Mouse (Mus musculus): ENCODE data around the gene Lmx1a.

Gene Lmx1a

DNA sequence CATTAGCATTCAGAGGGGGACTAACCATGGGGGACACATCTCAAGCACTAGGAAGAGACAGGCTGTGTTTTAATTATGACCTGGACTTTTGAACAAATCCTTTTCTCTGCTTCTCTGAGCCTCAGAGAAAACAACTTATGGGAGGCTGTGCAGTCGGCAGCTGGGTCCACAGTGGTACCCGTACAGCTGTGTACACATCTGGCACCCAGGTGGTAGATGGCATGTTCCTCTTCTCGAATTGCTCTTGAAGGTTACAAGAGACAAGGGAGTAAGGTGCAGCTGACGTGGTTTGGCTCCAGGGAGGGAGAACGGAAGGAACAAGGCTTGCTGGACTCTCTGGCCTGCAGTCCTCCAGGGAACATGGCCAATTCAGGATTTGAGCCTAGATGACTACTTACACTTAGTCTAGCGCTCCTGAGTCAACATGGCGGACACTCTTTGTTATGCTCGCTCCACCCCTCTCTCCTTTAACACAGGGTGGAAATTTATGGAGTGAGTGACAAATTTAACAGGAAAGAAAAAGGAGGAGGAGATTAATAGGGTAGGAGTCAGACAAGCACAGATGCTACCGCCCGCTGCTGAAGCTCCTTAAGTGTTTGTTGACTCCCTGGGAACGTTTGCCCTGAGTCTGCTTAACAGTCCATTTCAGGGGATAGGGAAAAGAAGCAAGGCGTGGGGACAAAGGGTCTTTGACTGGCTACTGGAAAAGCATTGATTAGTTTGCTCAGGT, 99.8 kb downstream of the Lmx1a start:
- peak; percentile 38 for DNase-seq (ENCODE audit: low spot score)

DNA sequence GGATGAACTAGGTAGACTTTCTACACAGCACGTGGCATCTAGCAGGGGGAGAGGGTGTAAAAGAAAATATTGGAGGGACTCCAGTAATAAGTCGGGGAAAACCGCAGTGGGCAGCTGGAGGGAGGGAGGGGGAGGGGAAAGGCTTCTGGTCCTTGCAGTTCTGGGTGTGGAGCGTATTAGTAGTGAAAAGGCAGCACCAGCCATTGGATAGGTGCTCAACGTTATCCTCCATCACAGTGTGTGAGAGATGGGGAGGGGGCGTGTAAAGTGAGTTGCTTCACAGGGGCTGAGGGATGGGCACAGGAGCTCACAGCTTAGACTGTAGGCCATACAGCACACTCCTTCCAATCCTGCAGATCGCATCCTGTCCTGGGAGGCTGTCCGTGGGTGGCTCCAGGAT, 100.4 kb downstream of the Lmx1a start:
- no peak for DNase-seq (ENCODE audit: low spot score)

GRCm38 (mm10) chr1:167790688-167791087, 101.7 kb downstream of the Lmx1a start:
- DNase-seq (ENCODE audit: low spot score), result no peak

GRCm38 (mm10) chr1:167791221-167791620, 102.2 kb downstream of the Lmx1a start:
- DNase-seq (ENCODE audit: low spot score), result no peak

DNA sequence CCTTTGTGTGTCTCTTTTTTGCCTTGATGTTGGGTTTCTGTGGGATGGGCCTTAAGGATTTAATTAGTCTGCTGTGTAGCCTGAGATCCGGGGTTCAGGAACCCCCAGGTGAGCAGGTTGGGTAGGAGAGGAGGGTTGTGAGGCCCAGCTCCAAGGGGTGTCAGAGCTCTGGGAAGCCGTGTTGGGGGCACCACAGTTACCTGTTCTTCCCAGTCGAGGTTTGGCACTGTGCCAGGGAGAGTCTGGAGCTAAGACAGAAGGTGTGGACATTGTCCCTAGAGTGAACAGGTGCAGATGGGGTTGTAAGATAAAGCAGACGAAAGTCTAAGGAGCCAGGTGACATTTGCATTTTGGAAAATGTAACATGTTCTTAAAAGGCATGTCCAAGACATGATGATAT, 112.9 kb downstream of the Lmx1a start:
- no peak for DNase-seq (ENCODE audit: low spot score)

DNA sequence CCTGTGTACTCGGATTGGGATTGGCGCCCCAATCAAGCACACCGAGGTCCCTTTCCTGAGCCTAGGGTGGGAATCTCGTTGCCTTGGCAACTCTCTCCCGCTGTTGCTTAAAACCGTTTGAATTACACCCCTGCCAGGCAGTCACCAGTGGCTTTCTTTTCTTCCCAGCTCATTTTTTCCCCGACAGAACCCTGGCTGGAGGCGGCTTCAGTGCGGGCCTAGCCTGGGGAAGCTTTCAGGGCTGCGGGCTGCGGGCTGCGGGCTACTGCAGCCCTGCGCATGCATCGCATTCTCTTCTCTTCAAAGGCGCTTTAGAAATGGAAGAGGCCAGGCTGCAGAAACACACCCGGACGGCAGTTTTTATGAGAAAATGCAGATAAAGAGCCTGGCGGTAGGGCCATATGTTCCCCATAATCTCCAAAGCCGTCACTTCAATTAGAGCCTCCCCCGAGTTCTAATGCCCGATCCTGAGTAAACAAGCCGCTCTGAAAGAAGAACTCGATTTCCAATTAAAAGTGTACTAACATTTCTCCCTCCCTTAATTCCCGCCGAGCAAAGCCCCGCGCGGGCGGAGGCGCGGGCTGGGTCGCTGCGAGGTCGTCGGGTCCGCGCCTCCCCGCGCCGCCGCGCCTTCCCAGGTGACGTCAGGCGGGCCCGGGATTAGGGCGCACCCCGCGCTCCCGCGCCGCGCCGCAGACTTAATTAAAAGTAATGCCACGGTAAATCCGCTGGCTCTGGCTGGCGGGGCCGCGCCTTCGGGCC, 113.7 kb downstream of the Lmx1a start:
- DNase-seq (ENCODE audit: low spot score), result peak; percentile 74

- DNase-seq (ENCODE audit: low spot score), result no peak
Observed at GRCm38 (mm10) chr1:167803351-167803981, 114.4 kb downstream of the Lmx1a start.

- no peak for DNase-seq (ENCODE audit: low spot score)
Observed at GRCm38 (mm10) chr1:167804836-167805235, 115.8 kb downstream of the Lmx1a start.

DNA sequence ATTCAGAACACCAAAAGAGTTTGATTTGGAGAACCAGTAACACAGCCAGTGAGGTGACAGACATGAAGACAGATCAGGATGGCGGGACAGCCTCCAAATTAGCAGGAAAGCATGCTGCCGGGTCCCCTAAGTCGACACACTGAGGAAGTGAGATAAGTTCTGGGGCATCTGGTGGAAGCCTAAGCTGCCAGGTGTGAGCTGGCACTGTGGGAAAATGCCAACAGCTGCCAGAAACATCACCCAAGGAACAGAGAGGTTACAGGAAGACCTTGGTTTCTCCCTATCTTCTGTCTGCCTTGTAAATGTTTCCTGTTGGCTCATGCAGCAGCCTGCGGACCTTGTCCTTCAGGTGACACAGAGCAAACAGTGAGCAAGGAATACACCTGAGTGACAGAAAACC, 122.1 kb downstream of the Lmx1a start:
- DNase-seq (ENCODE audit: low spot score), result no peak

DNA sequence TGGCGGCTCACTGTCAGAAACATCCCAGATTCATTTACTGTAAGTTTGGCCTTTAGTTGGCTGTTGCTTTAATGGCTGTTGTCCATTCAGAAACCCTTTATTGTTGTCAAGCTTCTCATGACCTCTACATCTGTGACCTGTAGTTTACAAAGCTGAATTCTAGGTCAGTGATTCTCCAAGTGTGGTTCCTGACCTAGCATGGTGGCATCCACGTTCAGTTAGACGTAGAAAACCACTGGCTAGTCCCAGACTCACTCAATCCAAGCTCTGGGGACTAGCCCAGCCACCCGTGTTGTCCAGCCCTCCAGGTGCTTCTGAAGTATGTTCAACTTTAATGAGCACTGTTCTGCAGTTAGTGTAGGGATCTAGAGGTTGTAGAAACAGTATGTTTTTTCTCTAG, 126.1 kb downstream of the Lmx1a start:
- DNase-seq (ENCODE audit: low spot score), result no peak

DNA sequence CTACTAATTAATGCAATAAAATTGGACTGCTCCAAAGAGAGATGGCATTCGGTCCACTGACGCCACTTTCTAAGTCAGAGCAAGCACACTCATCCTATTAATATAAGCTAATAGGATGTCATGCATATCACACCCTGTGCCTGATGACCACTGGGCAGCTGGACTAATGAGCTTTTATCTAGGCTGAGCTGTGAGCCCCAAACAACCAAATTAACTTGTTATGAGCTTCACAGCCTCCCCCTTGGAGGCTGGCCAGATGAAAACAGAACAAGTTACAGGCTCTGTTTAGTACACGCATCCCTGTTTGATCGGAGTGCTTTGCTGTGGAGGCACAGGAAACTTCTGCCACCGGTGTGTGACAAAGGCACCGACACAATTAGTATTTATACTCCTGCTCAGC, 128.0 kb downstream of the Lmx1a start:
- no peak for DNase-seq (ENCODE audit: low spot score)

DNA sequence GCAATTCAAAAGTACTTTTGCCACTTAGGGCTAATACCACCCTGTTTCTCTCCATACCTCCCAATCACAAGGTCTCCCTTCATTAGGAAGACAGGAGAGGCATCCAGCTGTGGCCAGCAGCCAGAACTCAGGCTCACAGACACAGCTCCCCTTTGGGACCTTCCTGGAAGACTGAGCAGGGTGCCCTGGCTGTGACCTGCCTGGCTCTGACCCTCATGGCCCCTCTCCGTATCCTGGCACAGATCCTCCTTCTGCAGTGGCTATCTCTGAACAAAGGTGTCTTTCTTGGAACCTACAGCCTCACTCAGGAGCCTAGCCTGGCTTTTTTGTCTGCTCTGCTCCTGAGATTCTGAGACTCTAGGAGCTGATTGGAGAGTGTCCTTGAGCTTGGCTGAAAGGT, 128.6 kb downstream of the Lmx1a start:
- no peak for DNase-seq (ENCODE audit: low spot score)

DNA sequence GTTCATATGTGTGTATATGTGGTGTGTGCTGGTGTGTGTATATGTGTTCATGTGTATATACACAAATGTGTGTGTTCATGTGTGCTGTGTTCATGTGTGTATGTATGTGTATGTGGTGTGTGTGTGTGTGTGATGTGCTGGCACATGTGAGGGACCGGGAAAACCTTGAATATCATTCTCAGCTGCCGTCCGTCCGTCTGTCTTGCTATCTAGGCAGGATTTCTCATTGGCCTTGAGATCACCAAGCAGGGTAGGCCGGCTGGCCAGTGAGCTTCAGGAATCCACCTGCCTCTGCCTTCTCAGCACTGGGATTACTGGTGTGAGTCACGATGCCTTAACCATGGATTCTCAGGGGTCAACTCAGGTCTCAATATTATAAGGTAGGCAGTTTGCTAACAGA, 131.0 kb downstream of the Lmx1a start:
- DNase-seq (ENCODE audit: low spot score), result no peak

GRCm38 (mm10) chr1:167821125-167821524, 132.1 kb downstream of the Lmx1a start:
- DNase-seq (ENCODE audit: low spot score), result no peak

DNA sequence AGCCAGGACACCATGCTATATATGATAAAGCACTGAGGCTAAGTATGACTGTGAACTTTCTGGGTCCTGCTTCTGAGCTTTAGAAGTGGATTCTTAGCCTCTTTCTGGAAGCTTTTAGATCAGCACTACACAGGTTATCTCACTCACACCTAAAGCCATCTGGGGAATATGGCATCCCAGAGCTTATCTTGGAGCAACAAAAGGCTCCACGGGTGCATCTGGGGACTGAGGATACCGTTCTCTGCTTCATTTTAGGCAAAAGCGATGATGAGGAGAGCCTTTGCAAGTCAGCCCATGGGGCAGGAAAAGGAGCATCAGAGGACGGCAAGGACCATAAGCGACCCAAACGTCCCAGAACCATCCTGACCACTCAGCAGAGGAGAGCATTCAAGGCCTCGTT, 141.3 kb downstream of the Lmx1a start:
- no peak for DNase-seq (ENCODE audit: low spot score)

DNA sequence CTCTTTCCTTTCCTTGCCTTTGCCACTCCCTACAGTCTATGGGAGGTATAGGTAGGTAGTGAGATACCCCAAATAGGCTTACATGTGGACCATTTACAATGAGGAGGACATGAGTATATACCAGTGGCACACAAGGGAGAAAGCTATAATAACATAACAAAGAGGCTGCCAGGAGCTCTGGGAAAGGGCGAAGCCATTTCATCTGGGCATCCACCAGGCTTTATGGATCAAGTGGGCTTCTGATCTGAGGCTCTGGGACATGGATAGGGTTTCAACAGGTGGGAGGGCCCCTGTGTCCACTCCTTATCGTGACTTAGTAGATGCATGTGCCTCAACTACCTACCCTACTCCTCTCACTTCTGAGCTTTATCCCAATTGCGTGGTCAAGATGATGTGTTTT, 142.6 kb downstream of the Lmx1a start:
- no peak for DNase-seq (ENCODE audit: low spot score)

DNA sequence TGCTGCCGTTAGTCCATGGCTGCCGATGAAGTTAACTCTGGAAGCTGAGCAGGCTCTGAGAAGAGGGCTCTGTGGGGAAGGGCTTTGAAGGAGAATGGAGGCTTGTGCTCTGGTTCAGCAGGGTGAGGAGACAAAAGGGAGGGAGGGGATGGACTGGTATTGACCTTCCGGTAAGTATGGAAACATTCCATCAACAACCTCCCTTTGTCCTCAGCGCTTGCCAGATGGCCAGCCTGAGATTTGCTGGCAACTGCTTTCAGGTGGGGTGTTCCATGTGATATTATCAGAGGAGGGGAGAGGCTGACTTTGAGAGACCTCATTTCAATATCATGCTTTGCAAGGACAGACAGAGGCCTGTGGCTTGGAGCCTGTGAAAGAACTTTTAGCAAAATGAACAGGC, 165.8 kb downstream of the Lmx1a start:
- peak; percentile 24 for DNase-seq (ENCODE audit: low spot score)

DNA sequence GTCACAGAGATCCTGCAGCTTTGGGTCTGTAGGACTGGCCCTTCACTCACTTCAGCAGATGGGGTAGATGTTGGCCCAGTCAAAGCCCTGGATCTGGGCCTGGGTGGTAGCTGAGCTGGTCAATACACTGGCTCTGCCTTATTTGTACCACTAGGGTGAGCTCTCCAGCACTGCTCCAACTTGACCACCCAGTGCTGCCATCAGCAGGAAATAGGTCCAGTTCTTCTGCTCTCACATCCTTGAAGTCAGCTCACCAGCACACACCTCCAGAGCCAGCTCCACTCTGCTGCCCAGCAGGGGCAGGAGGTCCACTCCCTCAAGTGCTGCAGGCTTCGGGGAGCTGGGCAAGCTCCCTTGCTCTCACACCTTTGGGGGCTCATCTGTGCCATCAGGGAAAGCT, 183.0 kb downstream of the Lmx1a start:
- DNase-seq (ENCODE audit: low spot score), result no peak

GRCm38 (mm10) chr1:167874099-167874498, 185.1 kb downstream of the Lmx1a start:
- DNase-seq (ENCODE audit: low spot score), result no peak

DNA sequence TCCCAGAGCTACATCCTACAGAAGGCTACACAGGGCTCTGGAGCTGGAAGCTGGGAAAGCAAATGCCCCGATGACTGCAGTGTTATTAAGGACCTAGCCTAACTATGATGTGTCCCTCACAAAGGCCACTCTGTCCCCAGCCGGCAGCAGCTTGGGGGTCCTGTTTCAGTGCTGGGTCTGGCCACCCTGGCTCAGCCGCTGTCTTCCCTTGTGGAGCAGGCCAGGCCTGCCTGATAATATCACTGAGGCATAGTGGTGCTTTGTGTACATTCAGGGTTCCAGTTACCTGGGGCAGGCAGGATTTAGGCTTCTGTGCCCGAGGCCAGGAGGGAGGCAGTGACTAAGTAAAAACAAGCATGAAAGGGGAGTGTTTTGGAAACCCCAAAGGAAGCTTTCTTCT, 188.9 kb downstream of the Lmx1a start:
- DNase-seq (ENCODE audit: low spot score), result no peak

DNA sequence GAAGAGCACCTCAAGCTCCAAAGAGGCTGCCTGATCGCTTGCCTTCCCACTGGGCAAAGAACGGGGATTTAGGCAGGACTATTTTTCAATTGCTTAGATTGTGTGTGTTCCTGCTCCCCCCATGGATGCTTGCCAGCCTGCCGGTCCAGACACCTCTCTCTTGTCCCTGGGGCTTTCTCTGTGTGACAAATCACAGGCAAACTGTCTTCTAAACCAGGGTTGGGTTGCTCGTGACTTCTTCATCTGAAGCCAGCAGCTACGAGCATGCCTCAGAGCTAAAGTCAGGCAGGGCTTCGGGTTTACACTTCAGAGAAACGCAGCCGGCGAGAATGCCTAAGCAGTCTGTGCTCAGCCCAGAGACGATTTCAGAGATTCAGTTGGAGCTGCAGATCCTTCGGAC, 189.3 kb downstream of the Lmx1a start:
- DNase-seq (ENCODE audit: low spot score), result no peak

GRCm38 (mm10) chr1:167885776-167886175, 196.7 kb downstream of the Lmx1a start:
- DNase-seq (ENCODE audit: low spot score), result no peak

DNA sequence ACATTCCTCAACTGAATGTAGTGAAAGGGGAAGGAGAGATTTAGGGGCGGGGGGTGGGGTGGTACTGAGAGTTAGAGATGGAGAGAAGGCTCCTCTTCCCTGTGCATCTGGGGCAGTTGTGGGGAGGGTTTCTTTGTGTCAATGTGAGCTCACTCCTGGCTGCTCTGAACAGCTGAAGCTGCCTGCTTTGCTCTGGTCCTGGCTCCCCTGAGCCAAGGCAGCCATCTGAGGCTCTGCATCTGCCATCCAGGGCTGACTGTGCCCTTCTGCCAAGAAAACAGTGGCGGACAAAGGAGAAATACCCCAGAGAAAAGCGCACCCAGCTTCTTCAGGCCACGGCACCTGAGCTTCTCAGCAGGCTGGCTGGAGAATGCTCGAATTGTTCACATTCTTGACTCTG, 199.1 kb downstream of the Lmx1a start:
- no peak for DNase-seq (ENCODE audit: low spot score)
